Mouse (Mus musculus) forebrain, embryonic 10.5 days (tissue): ENCODE measurements at regions not wholly inside any gene's neighbourhood (a gene's known extent, or its start where the extent isn't known, plus 50 kb on each side); places are given as distances from the start of the nearest gene placed in this dataset.

Experiments used
- DNase-seq: peaks from one replicate; pipeline ENCODE4 v3.0.0-alpha.2; 2017; ENCODE audit warnings: low spot score; ENCODE audit errors: extremely low spot score
- H3K27ac ChIP-seq: fragments of 300-500 bp; sonication (generic); 2 replicates; pipeline ENCODE4 v1.5.1; 2016; ENCODE audit warnings: mild to moderate bottlenecking
- H3K27me3 ChIP-seq: fragments of 300-500 bp; sonication (generic); 2 replicates; pipeline ENCODE4 v1.6.1; 2016; ENCODE audit warnings: mild to moderate bottlenecking; ENCODE audit not compliant: poor library complexity, severe bottlenecking
- H3K36me3 ChIP-seq: fragments of 300-500 bp; sonication (generic); replicated peaks from 2 replicates; pipeline ENCODE4 v1.6.1; 2016; ENCODE audit warnings: mild to moderate bottlenecking, moderate library complexity
- H3K4me1 ChIP-seq: fragments of 300-500 bp; sonication (generic); 2 replicates; pipeline ENCODE4 v1.6.1; 2016
- H3K4me3 ChIP-seq: fragments of 300-500 bp; sonication (generic); 2 replicates; pipeline ENCODE4 v1.5.1; 2016; ENCODE audit warnings: mild to moderate bottlenecking, moderate library complexity
- H3K9me3 ChIP-seq: fragments of 300-500 bp; sonication (generic); 2 replicates; pipeline ENCODE4 v1.6.1; 2016; ENCODE audit warnings: mild to moderate bottlenecking, moderate library complexity
- WGBS: fragments of 180-500 bp; shearing (Covaris S2); methylation state at CpG from one replicate; pipeline ENCODE4 v1.1.7; 2016; 5-methylcytosine and 5-hydroxymethylcytosine counted together

GRCm38 (mm10) chr3:115793344-115794059, 78.6 kb upstream of the S1pr1 start:
- no peak for DNase-seq
- Histone ChIP-seq H3K9me3 (no peaks in the 10 kb centered on the region), H3K27me3 (no peaks in the 10 kb centered on the region), H3K36me3 (no peaks in the 10 kb centered on the region), H3K4me1 (peaks cover 9% of the 10 kb centered on the region; the same call in 1 of the 2 replicates), H3K4me3 (no peak overlapping the region), H3K27ac (peak overlapping the region; percentile 35; the same call in 1 of the 2 replicates)
- WGBS, result 71% methylated on average over 12 of the region's 12 CpGs

- Histone ChIP-seq H3K27me3 (no peaks in the 10 kb centered on the region), H3K4me1 (peaks cover 10% of the 10 kb centered on the region), H3K27ac (no peak overlapping the region), H3K36me3 (no peaks in the 10 kb centered on the region), H3K9me3 (no peaks in the 10 kb centered on the region), H3K4me3 (no peak overlapping the region)
- DNase-seq, result no peak
- WGBS, result 95% methylated on average over 10 of the region's 10 CpGs
Measured at GRCm38 (mm10) chr3:115799326-115799725, 84.5 kb upstream of the S1pr1 start.

GRCm38 (mm10) chr3:115799981-115800380, 85.1 kb upstream of the S1pr1 start:
- 86% methylated on average over 2 of the region's 2 CpGs for WGBS
- Histone ChIP-seq H3K9me3 (no peaks in the 10 kb centered on the region), H3K27me3 (no peaks in the 10 kb centered on the region), H3K27ac (no peak overlapping the region), H3K36me3 (no peaks in the 10 kb centered on the region), H3K4me1 (peaks cover 10% of the 10 kb centered on the region), H3K4me3 (no peak overlapping the region)
- no peak for DNase-seq

GRCm38 (mm10) chr3:115800873-115801272, 86.0 kb upstream of the S1pr1 start:
- Histone ChIP-seq H3K27ac (no peak overlapping the region), H3K4me1 (peaks cover 10% of the 10 kb centered on the region), H3K27me3 (no peaks in the 10 kb centered on the region), H3K4me3 (no peak overlapping the region), H3K9me3 (no peaks in the 10 kb centered on the region), H3K36me3 (no peaks in the 10 kb centered on the region)
- WGBS, result 48% methylated on average over 5 of the region's 5 CpGs
- no peak for DNase-seq

GRCm38 (mm10) chr3:115801581-115802200, 85.9 kb upstream of the Dph5 start:
- H3K36me3 ChIP-seq, result no peaks in the 10 kb centered on the region
- no peak overlapping the region for H3K4me3 ChIP-seq
- no peak overlapping the region for H3K27ac ChIP-seq
- 88% methylated on average over 5 of the region's 5 CpGs for WGBS
- H3K4me1 ChIP-seq, result peaks cover 10% of the 10 kb centered on the region
- H3K9me3 ChIP-seq, result no peaks in the 10 kb centered on the region
- no peaks in the 10 kb centered on the region for H3K27me3 ChIP-seq
- DNase-seq, result no peak

GRCm38 (mm10) chr3:115804616-115805015, 83.0 kb upstream of the Dph5 start:
- H3K4me3 ChIP-seq, result no peak overlapping the region
- H3K27ac ChIP-seq, result no peak overlapping the region
- H3K9me3 ChIP-seq, result no peaks in the 10 kb centered on the region
- 83% methylated on average over 3 of the region's 3 CpGs for WGBS
- H3K27me3 ChIP-seq, result no peaks in the 10 kb centered on the region
- no peaks in the 10 kb centered on the region for H3K36me3 ChIP-seq
- no peak for DNase-seq
- H3K4me1 ChIP-seq, result peaks cover 10% of the 10 kb centered on the region

GRCm38 (mm10) chr3:115807032-115807431, 80.6 kb upstream of the Dph5 start:
- Histone ChIP-seq H3K4me1 (peaks cover 5% of the 10 kb centered on the region; the same call in 1 of the 2 replicates), H3K27ac (no peak overlapping the region), H3K9me3 (no peaks in the 10 kb centered on the region), H3K27me3 (no peaks in the 10 kb centered on the region), H3K4me3 (no peak overlapping the region), H3K36me3 (no peaks in the 10 kb centered on the region)
- 79% methylated on average over 3 of the region's 3 CpGs for WGBS
- DNase-seq, result no peak

GRCm38 (mm10) chr3:115815168-115815567, 72.5 kb upstream of the Dph5 start:
- no peak overlapping the region for H3K4me3 ChIP-seq
- WGBS, result 85% methylated on average over 4 of the region's 4 CpGs
- H3K27ac ChIP-seq, result peak overlapping the region; percentile 48; the same call in 1 of the 2 replicates

GRCm38 (mm10) chr3:115815571-115816156, 72.0 kb upstream of the Dph5 start:
- DNase-seq, result no peak
- H3K4me3 ChIP-seq, result no peak overlapping the region
- H3K4me1 ChIP-seq, result peaks cover 3% of the 10 kb centered on the region; the same call in 1 of the 2 replicates
- no peaks in the 10 kb centered on the region for H3K9me3 ChIP-seq
- no peaks in the 10 kb centered on the region for H3K36me3 ChIP-seq
- peak overlapping the region; percentile 48; the same call in 1 of the 2 replicates for H3K27ac ChIP-seq
- no peaks in the 10 kb centered on the region for H3K27me3 ChIP-seq
- 85% methylated on average over 12 of the region's 12 CpGs for WGBS

More at GRCm38 (mm10) chr3:115815168-115815567, 72.5 kb upstream of the Dph5 start:
- H3K9me3 ChIP-seq, result no peaks in the 10 kb centered on the region
- no peak for DNase-seq
- peaks cover 3% of the 10 kb centered on the region; the same call in 1 of the 2 replicates for H3K4me1 ChIP-seq
- no peaks in the 10 kb centered on the region for H3K36me3 ChIP-seq
- H3K27me3 ChIP-seq, result no peaks in the 10 kb centered on the region

- no peaks in the 10 kb centered on the region for H3K9me3 ChIP-seq
- WGBS, result 89% methylated on average over 6 of the region's 6 CpGs
- H3K36me3 ChIP-seq, result no peaks in the 10 kb centered on the region
- no peak for DNase-seq
- no peak overlapping the region for H3K27ac ChIP-seq
- H3K4me3 ChIP-seq, result no peak overlapping the region
- H3K4me1 ChIP-seq, result peaks cover 3% of the 10 kb centered on the region; the same call in 1 of the 2 replicates
- no peaks in the 10 kb centered on the region for H3K27me3 ChIP-seq
Measured at GRCm38 (mm10) chr3:115816328-115817160, 71.1 kb upstream of the Dph5 start.

GRCm38 (mm10) chr3:115817771-115818170, 69.9 kb upstream of the Dph5 start:
- no peaks in the 10 kb centered on the region for H3K36me3 ChIP-seq
- H3K4me1 ChIP-seq, result peaks cover 3% of the 10 kb centered on the region; the same call in 1 of the 2 replicates
- 94% methylated on average over 5 of the region's 5 CpGs for WGBS
- DNase-seq, result no peak
- H3K27ac ChIP-seq, result no peak overlapping the region; the same call in 1 of the 2 replicates
- no peaks in the 10 kb centered on the region for H3K9me3 ChIP-seq
- no peak overlapping the region for H3K4me3 ChIP-seq
- H3K27me3 ChIP-seq, result no peaks in the 10 kb centered on the region

GRCm38 (mm10) chr3:115818734-115819133, 68.9 kb upstream of the Dph5 start:
- no peaks in the 10 kb centered on the region for H3K9me3 ChIP-seq
- no peaks in the 10 kb centered on the region for H3K36me3 ChIP-seq
- no peak overlapping the region for H3K4me3 ChIP-seq
- no peak overlapping the region for H3K27ac ChIP-seq
- WGBS, result 73% methylated on average over 7 of the region's 7 CpGs
- peaks cover 3% of the 10 kb centered on the region; the same call in 1 of the 2 replicates for H3K4me1 ChIP-seq
- no peaks in the 10 kb centered on the region for H3K27me3 ChIP-seq
- no peak for DNase-seq
